Mouse (Mus musculus): ENCODE data around the gene Rasgrf1. TPM values are rescaled to one million over a fixed set of nuclear protein-coding genes. Genes with fewer than 3 reads are reported as not detected.

The Rasgrf1 gene
- polyA plus RNA-seq, 1 experiment from 2014 or later: 0.84 TPM

Other genes starting within 250 kb of the Rasgrf1 start
- gene Tmed3, start 204.8 kb upstream of the Rasgrf1 start, polyA plus RNA-seq (2016; fragmentation: Nextera tagmentation; extraction: Ambion mirVana): 45.1 and 48.5 TPM in 2 replicates
- 0.12 TPM in 1 of 2 replicates, not detected in the other for gene Ankrd34c, start 171.4 kb upstream of the Rasgrf1 start, polyA plus RNA-seq (2016; fragmentation: Nextera tagmentation; extraction: Ambion mirVana)
- 12.6 and 13.7 TPM in 2 replicates for gene Ctsh, start 144.2 kb downstream of the Rasgrf1 start, polyA plus RNA-seq (2016; fragmentation: Nextera tagmentation; extraction: Ambion mirVana)
- gene Morf4l1, start 204.9 kb downstream of the Rasgrf1 start, polyA plus RNA-seq (2016; fragmentation: Nextera tagmentation; extraction: Ambion mirVana): 512 and 551 TPM in 2 replicates